Mouse (Mus musculus) hematopoietic stem cell, adult 5-6 weeks (primary cell): ENCODE measurements at regions not wholly inside any gene's neighbourhood (a gene's known extent, or its start where the extent isn't known, plus 50 kb on each side); places are given as distances from the start of the nearest gene placed in this dataset.

Source experiments
- ATAC-seq, 2 experiments: fragments of 125-278 bp in 1 of 2; replicated peaks in 1 of 2; 2 replicates each; pipeline ENCODE4 v1.8.0; 2016 to 2017; ENCODE audit warnings: inconsistent platforms in 2 of 2, mild to moderate bottlenecking in 2 of 2, moderate number of reproducible peaks in 2 of 2, low read depth in 1 of 2, moderate TSS enrichment in 1 of 2; ENCODE audit not compliant: low FRiP score in 2 of 2, poor library complexity in 2 of 2, severe bottlenecking in 2 of 2, insufficient read depth in 1 of 2, low TSS enrichment in 1 of 2

DNA sequence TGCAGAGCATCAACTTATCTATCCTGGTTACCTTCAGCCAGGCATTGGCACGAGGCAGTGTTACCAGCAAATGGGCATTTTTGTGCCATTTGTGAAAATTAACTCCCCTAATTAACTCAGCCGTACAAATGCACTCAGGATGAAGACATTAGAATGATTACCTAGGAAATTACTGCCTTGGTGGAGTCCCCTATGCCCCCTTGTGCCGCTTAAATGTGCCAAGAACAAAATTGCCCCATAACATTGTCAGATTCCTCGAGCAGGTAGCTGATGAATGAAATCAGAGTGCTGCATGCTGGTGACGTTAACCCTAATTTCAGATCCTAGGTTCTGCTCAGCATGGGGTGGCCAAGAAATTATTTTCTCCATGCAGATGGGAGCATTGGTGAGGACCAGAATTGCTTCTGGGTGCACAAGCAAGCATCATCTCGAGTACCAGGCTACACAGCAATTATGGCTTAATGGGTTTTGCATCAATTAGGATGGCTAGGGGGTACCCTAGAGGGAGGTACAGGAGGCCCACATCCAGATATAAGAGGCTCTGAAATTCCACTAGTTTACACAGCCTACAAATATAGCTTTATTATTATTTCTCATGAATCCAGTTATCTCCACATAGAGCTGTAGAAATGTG lies 577.0 kb upstream of the Camk1g start:
- no peak for ATAC-seq

DNA sequence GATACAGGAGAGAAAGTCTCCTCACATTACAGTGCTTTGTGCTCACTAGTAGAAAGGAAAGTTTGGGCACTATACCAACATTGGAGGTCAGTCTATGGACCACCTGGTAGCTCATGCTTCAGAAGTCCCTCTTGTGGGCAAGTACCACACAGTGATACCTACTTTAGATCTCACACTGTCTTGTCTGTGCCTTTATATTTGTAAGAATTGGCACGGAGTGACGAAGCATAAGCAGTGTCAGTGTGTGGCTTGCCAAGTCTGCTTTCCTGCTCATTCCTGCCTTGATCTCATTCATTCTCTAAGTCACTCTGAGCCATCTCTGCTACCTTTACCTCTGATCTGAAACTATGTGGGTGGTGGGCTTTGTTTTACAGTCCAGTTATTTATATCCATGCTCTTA lies 565.9 kb upstream of the Camk1g start:
- ATAC-seq, result no peak

DNA sequence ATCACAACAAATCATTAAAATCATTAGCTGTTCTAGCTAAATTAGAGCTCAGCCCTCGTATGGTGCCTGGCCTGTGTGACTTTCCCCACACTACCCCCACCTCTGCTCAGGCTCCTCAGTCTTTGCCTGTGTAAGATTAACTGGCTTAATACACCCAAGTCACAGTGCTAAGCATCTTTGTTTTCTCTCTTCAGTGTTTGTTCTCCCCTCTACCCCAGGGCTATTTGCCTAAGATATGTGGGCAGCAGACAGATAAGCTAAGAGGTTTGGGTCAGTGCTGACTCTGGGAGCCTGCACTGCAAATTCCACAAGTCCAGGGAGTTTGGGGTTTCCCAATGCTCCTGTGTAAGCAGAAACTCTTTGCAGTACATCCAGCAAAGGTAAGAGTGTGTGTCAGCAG lies 564.2 kb upstream of the Camk1g start:
- no peak for ATAC-seq

DNA sequence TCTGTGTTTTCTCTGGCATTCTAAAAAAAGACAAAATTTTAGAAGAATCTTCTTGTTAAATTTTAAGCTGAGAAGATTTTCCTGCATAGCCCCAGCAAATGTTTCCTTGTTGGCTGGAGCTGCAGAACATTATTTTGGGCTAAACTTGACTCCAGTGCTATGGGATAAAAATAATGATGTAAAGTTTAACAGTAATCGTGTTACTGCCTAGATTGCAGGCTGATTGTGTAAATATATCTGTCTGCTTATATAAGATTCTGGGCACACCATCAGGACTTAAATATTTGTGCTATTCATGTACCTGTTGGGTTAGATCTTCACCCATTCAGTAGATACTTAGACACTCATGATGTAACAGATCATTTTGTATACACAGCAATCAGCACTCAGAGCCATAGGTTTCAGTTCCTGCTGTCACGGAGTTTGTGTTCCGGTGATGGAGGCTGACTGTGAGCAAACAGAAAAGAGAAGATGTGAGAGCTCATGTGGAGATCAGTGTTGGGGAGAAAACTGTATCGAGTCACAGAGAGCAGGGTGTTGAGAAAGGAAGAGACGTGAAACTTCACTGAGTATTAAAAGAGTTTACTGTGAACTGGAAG lies 561.1 kb upstream of the Camk1g start:
- ATAC-seq, result no peak

DNA sequence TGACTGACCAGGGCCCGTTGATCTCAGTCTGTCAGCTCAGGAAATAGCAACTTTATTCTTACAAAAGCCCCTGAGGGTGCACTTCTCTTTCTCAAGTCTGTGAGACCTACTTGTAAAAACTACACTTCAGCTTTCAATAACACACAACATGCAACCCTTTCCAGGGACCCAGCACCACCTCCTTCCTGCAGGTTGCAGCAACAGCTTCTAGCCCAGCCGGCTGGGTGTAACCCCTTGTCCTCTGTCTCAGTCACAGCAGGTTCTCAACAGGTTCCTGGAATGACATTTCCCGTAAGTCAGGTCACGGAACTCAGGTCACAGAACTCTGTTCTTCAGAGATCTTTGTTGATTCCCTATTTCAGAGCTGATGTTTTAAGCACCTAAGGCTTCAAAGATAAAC lies 558.5 kb upstream of the Camk1g start:
- ATAC-seq, result peak in 1 of 2 experiments; percentile 21; a peak in 1 of 4 replicates

DNA sequence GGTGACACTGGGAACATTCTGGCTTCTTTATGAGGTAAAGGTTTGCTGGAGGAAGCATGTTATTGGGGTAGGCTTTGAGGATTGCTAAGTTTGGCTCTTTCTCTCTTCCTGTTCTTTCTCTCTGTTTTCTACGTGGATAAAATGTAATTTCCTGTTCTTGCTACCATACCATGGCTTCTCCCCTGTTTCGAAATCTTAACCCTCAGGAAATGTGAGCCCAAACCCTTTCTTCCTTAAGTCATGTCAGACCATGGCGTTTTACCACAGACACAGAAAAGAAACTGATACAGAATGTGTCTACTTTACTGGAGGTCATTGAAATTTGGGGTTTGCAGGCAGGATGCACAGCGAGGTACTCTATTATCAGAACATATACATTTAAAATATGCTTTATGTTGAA lies 552.7 kb upstream of the Camk1g start:
- ATAC-seq, result peak in 1 of 2 experiments; percentile 53; a peak in 1 of 4 replicates

DNA sequence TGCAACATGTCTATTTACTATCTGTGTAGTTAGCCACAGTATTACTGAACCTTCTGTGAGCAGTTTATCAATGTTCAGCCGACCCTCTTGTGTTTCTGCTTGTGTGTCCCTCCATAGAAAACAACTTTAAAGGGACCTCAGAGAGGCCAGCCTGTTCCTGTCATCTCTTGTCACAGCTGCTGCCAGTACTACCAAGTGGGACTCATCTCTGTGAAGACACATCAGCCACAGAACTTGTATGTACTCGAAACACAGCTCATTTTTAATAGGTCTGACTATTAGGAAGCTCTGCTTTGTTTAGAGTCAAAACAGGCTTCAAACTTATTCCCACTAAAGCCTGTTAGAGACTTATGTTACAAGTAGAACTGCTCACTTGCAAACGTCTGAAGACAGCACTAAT lies 549.1 kb upstream of the Camk1g start:
- ATAC-seq, result no peak

DNA sequence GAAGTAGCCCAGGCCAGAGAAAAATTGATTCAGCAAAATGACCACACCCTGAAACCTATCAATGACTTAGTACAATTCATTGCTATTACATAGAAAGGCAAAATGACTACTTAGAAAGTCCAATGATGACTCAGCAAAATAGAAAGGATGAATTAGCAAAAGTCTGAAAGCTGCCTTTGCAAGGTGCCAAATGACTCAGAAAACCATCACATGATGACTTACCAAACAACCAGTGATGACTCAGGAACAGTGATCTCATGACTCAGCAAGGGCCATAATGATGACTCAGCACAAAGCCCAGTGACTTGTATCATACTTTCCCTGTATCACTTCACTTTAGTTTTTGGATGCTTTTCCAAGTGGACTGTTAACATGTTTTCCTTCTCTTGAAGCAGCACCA lies 535.6 kb upstream of the Camk1g start:
- no peak for ATAC-seq

DNA sequence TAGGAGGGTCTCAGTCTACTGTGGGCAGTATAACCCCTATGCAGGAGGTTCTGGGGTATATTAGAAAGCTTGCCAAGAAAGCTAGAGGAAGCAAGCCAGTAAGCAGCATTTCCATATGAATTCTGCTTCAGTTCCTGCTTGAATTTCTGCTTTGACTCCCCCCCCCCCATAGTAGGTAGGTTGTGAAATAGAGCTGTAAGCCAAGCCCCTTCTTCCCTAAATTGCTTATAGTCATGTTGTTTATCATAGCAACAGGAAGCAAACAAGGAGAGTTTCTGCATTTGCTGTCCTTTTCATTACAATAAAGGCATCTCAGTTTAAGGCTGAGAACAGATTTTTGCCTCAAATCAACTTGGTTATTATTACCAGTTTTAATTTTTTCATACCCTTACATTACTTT lies 524.0 kb upstream of the Camk1g start:
- ATAC-seq, result no peak

DNA sequence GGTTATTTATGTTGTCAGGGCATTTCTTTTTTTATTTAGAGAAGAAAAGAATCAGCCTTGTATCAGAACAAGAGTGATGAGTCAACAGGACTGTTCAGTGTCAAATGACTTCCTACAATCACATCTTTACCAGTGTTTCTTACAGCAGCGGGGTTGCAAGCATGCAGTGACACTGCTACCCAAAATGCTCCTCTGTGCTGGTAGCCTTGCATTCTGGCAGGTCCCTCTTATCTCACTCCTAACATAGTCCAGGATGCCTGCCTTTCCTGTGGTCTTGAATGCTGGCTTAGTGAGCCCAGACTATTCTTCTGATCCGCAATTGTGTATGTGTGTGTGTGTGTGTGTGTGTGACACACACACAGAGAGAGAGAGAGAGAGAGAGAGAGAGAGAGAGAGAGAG lies 506.4 kb upstream of the Camk1g start:
- ATAC-seq, result no peak

DNA sequence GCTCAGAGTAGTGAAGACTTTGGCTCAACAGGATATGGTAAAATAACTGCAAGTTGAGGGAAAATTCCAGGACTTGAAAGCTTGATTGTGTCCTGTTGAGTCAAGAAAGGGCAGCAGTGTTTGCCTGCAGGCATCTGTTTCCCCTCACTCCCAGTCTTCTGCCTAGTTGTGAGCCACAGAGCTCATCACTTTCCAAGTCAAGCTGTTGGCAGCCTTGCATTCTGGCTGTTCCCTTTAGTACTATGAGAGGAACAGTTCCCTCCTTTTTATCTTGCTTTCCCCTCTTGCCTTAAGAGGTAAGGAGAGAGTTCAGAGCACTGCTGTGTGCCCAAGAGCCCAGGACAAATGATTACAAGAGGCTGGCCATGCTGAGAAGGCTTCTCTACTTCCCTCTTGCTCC lies 506.0 kb upstream of the Camk1g start:
- no peak for ATAC-seq

DNA sequence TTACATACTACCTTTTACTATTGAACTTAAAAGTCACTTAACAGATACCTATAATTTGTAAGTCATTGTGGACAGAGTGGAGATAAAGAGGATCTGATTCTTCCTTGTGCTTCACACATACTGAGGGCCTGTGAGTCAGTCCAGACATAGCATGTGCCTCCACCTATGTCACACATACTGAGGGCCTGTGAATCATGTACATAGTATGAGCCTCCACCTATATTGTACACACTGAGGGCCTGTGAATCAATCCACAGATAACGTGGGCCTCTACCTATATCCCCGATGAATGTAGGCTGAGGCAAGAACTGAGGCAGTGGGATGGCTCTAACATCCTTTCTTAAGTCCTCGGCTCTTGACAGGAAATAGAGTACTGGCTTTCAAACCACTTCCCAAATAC lies 505.2 kb upstream of the Camk1g start:
- ATAC-seq, result no peak

DNA sequence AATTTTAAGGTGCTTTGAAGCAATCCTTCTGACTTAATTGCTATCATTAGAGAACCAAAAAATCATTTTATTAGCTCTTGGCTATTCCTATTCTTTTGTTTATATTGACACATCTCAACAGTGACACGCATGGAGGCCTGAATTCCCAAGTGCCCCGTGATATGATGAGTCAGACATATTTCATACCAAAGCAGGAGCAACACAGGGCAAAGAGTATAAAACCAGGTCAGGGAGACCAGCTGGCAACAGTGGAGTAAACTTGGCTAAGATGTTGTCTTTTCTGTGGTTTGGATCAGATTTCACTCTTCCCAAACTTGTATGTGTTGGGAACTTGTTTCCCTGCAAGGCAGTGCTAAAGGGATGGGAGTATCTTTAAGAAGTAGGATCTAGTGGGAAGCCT lies 500.6 kb upstream of the Camk1g start:
- no peak for ATAC-seq

DNA sequence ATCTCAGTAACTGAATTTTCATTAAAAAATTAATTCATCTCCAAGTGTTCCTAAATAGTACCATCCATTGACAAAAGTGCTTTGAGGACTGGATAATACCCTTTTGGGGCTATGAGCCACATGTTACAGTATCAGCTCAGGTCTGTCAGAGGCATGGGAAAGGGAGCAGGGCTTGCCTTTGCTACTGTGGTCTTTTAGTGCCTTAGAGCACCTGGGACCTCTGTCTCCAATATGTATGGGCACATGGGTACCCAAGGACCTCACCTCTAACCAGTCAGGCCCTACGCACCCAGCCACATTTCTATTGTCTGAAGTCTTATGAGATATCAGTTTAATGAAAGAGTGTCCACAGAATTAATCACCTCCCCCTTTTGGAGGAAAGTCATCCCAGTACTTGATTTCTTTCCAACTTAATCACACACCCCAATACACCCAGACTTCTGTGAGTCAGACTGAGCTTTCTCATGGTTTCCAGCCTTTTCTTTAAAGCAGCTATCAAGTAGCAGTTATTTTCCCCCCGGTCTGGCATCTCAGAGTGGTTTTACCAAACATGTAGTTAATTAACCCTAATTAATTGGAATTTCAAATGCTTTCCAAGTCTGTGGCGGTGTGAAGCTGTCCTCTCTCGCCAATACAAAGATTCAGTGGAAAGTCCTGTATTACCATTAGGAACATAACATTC lies 498.7 kb upstream of the Camk1g start:
- no peak for ATAC-seq

DNA sequence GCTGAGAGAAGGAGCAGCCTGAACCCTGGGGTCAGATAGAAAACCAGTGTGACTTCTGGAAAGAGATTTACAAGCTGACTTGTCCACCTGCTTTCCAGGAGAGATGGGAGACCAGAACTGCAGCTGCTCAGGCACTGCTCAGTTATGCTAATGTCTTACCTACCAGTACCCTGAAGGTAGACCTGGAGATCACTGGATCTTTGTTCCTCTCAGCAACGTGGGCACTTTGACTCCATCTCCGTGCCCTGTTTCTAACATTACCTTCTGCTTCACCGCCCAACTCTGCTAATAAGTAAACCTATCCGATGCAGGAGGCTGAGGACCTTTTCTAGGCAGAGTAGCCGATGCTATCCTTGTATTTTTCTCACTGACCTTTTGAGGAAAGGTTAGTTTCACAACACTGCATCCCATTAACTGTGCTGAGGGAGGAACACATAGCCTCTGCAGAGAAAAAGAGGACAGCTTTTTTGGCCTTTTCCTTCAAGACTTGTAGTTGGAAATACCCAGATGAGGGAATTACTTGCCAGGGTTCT lies 490.7 kb upstream of the Camk1g start:
- ATAC-seq, result no peak

DNA sequence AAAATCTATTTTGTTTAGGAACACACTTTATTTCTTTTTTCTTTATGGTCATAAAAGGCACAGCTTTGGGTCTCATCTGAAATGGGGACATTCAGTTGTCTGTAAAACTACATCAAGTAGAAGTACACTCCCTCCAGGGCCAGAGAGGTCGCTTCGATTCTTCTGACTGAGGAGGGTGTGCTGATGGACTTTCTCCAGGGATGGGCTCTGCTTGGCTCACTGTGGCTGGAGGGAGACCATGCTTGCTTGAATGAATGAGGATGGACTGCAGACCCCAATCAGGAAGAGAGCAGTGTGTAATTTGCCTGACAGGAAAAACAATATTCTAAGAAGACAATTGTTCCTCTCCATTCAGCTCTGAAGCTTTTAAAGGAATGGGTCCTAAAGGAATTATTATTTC lies 490.3 kb upstream of the Camk1g start:
- no peak for ATAC-seq

DNA sequence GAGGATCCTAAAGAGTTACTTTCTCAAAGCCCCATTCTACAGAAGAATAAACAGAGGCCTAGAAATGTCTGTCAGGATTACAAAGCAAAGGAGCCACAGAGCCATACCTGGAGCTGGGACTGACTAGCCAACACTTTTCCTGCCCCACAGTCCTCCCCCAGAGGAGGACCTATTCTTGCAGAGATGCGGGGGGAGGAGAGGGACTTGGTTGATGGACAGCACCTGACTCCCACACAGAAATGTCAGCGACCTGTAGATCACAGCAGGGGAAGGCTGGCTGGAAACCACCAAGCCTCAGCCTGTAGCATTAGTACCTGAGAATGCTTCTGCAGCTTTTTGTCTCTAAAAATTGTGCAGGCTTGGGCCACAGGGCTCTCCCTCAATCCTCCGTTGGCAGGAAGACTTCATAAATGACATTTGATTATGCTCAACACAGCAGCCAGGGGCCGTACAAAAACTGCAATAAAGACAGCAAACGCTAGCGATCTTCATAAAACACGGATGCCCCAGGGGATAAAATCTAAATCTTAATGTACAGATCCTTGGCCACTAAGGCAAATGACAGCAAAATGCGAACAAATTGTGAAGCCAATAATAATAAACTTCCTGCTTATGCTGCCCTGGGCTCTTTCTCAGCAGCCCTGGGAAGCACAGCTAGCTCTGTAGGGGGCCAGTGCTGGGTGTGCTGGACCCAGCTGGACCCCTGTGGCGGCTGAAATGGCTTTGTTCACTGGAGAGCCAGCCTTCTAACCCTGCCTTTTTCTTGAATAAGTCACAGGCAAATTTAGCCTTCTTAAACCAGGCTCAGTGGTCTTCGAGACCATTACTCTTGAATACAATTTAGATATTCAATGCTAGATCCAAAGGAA lies 489.4 kb upstream of the Camk1g start:
- ATAC-seq, result no peak

DNA sequence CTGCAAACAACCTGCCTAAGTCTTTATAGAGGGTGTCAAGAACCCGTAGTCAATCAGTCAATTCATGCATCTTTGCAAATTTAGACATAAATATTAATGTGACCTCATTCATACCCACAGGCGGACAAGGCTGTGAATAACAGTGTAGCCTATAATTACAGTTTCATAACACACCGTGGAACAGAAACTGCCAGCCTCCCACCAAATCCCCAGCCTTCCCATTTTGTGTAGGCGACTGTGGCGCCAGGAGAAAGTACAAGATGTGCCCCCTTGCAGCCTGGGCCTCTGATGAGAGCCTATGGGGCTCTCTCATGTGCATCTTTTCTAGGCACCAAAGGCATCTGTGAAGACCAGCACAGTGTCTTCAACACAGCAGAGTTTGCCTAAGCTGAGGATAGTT lies 477.8 kb upstream of the Camk1g start:
- no peak for ATAC-seq
